Mouse (Mus musculus): ENCODE measurements at regions not wholly inside any gene's neighbourhood (a gene's known extent, or its start where the extent isn't known, plus 50 kb on each side); places are given as distances from the start of the nearest gene placed in this dataset.
"Not testable (repeated sequence)": the region's sequence is repeated elsewhere in the genome, so short reads cannot be mapped to it uniquely, and the experiment has no call there.

- DNase-seq (ENCODE audit: inconsistent ontology term) = no peak
Observed at GRCm38 (mm10) chr2:63706643-63707042, 391.2 kb downstream of the Fign start.

- DNase-seq (ENCODE audit: inconsistent ontology term) = peak; percentile 53
Observed at GRCm38 (mm10) chr2:63706183-63706582, 391.7 kb downstream of the Fign start.

- DNase-seq (ENCODE audit: inconsistent ontology term) = peak; percentile 87
Observed at GRCm38 (mm10) chr2:63702333-63703096, 395.3 kb downstream of the Fign start.

GRCm38 (mm10) chr2:63701861-63702260 is 396.0 kb downstream of the Fign start:
- no peak for DNase-seq (ENCODE audit: inconsistent ontology term)

- DNase-seq (ENCODE audit: inconsistent ontology term) = peak; percentile 56
Observed at GRCm38 (mm10) chr2:63700255-63700654, 397.6 kb downstream of the Fign start.

- peak; percentile 33 for DNase-seq (ENCODE audit: inconsistent ontology term)
Observed at GRCm38 (mm10) chr2:63669700-63670099, 428.1 kb downstream of the Fign start.

GRCm38 (mm10) chr2:63668784-63669183 is 429.1 kb downstream of the Fign start:
- no peak for DNase-seq (ENCODE audit: inconsistent ontology term)

GRCm38 (mm10) chr2:63659947-63660346 is 437.9 kb downstream of the Fign start:
- DNase-seq (ENCODE audit: inconsistent ontology term) = not testable (repeated sequence)
